Mouse (Mus musculus) midbrain, embryonic 15.5 days (tissue): ENCODE results near the gene Hist1h4d. TPM values are rescaled to one million over a fixed set of nuclear protein-coding genes. Genes with fewer than 3 reads are reported as not detected.
"Not testable (repeated sequence)": the region's sequence is repeated elsewhere in the genome, so short reads cannot be mapped to it uniquely, and the experiment has no call there.

Source experiments
- ATAC-seq: fragments of 200-750 bp; cut with Nextera tagmentation; replicated peaks from 2 replicates; pipeline ENCODE4 v1.8.0; 2017; ENCODE audit warnings: moderate TSS enrichment
- H3K27ac ChIP-seq: fragments of 300-500 bp; sonication (generic); 2 replicates; pipeline ENCODE4 v1.5.1; 2015; ENCODE audit warnings: mild to moderate bottlenecking, inconsistent platforms
- H3K27me3 ChIP-seq: fragments of 300-500 bp; sonication (generic); replicated peaks from 2 replicates; pipeline ENCODE4 v1.6.1; 2015; ENCODE audit warnings: inconsistent platforms
- H3K36me3 ChIP-seq: fragments of 300-500 bp; sonication (generic); replicated peaks from 2 replicates; pipeline ENCODE4 v1.6.1; 2015; ENCODE audit warnings: inconsistent platforms
- H3K4me1 ChIP-seq: fragments of 300-500 bp; sonication (generic); 2 replicates; pipeline ENCODE4 v1.6.1; 2015; ENCODE audit warnings: inconsistent platforms
- H3K4me2 ChIP-seq: fragments of 300-500 bp; sonication (generic); 2 replicates; pipeline ENCODE4 v1.6.1; 2015; ENCODE audit warnings: inconsistent platforms, mild to moderate bottlenecking, moderate library complexity
- H3K4me3 ChIP-seq: fragments of 300-500 bp; sonication (generic); 2 replicates; pipeline ENCODE4 v1.5.1; 2015; ENCODE audit warnings: mild to moderate bottlenecking, inconsistent platforms
- H3K9ac ChIP-seq: fragments of 300-500 bp; sonication (generic); 2 replicates; pipeline ENCODE4 v1.6.1; 2015; ENCODE audit warnings: mild to moderate bottlenecking, inconsistent platforms
- H3K9me3 ChIP-seq: fragments of 300-500 bp; sonication (generic); 2 replicates; pipeline ENCODE4 v1.6.1; 2016; ENCODE audit warnings: inconsistent platforms
- WGBS: fragments of 180-500 bp; shearing (Covaris S2); methylation state at CpG from one replicate; pipeline ENCODE4 v1.1.7; 2015; ENCODE audit warnings: mixed read lengths; 5-methylcytosine and 5-hydroxymethylcytosine counted together
- polyA plus RNA-seq: library from polyadenylated mRNA; unstranded; fragments of >200 nt; fragmentation: Nextera tagmentation; extraction: Ambion mirVana; gene quantifications from 2 replicates; pipeline ENCODE4 v1.2.1, GENCODE M21; 2015

Hist1h4d gene
- polyA plus RNA-seq, 1 experiment from 2014 or later: 34.2 TPM

GRCm38 (mm10) chr13:23541497-23541896 is 39.9 kb upstream of the Hist1h4d start:
- no peak overlapping the region for H3K4me3 ChIP-seq
- H3K27me3 ChIP-seq: no peaks in the 10 kb centered on the region
- H3K27ac ChIP-seq: no peak overlapping the region
- H3K36me3 ChIP-seq: no peaks in the 10 kb centered on the region
- H3K4me2 ChIP-seq: no peak overlapping the region
- ATAC-seq: no peak
- H3K4me1 ChIP-seq: peaks cover 5% of the 10 kb centered on the region
- H3K9me3 ChIP-seq: no peaks in the 10 kb centered on the region
- WGBS: 88% methylated on average over 3 of the region's 3 CpGs
- no peak overlapping the region for H3K9ac ChIP-seq

GRCm38 (mm10) chr13:23542225-23542980 is 39.0 kb upstream of the Hist1h4d start:
- 5% methylated on average over 3 of the region's 3 CpGs for WGBS
- H3K27me3 ChIP-seq, H3K4me1 ChIP-seq, ATAC-seq, H3K36me3 ChIP-seq, H3K9me3 ChIP-seq: not testable (repeated sequence)
- peak overlapping the region; percentile 41 for H3K9ac ChIP-seq
- H3K4me3 ChIP-seq: peak overlapping the region; percentile 45
- H3K27ac ChIP-seq: peak overlapping the region; percentile 72; the same call in 1 of the 2 replicates
- H3K4me2 ChIP-seq: peak overlapping the region; percentile 86

- peak; percentile 88 for ATAC-seq
- WGBS: under 1% methylated on average over 32 of the region's 42 CpGs
- not testable (repeated sequence) for H3K9me3 ChIP-seq, H3K27me3 ChIP-seq, H3K36me3 ChIP-seq, H3K4me1 ChIP-seq
- Histone ChIP-seq H3K9ac (peak within 1 kb of the TSS; percentile 58), H3K4me2 (peak within 1 kb of the TSS; percentile 86), H3K27ac (peak within 1 kb of the TSS; percentile 91), H3K4me3 (peak within 1 kb of the TSS; percentile 52)
Measured at GRCm38 (mm10) chr13:23542999-23543607, 38.3 kb upstream of the Hist1h4d start, which contains the start of gene Hist1h2bh. Gene Hist1h2bh (minus strand): TSS chr13:23543392.

GRCm38 (mm10) chr13:23543965-23544786 is 37.2 kb upstream of the Hist1h4d start, which contains the start of gene Hist1h3f:
Gene Hist1h3f (plus strand): TSS chr13:23544052.
- peak within 1 kb of the TSS; percentile 52 for H3K4me3 ChIP-seq
- 1% methylated on average over 31 of the region's 45 CpGs for WGBS
- peak within 1 kb of the TSS; percentile 86 for H3K4me2 ChIP-seq
- no peaks in the 10 kb centered on the region for H3K36me3 ChIP-seq
- peak within 1 kb of the TSS; percentile 58 for H3K9ac ChIP-seq
- no peaks in the 10 kb centered on the region for H3K9me3 ChIP-seq
- H3K4me1 ChIP-seq: peaks cover 5% of the 10 kb centered on the region
- peak; percentile 97 for ATAC-seq
- no peaks in the 10 kb centered on the region for H3K27me3 ChIP-seq
- H3K27ac ChIP-seq: peak within 1 kb of the TSS; percentile 91

- H3K4me2 ChIP-seq: peak overlapping the region; percentile 86
- peak overlapping the region; percentile 91 for H3K27ac ChIP-seq
- not testable (repeated sequence) for H3K27me3 ChIP-seq, H3K36me3 ChIP-seq, H3K9me3 ChIP-seq, H3K4me1 ChIP-seq
- WGBS: 0% methylated on average over 14 of the region's 14 CpGs
- H3K4me3 ChIP-seq: peak overlapping the region; percentile 52
- H3K9ac ChIP-seq: 0 out of 2 replicates have a peak overlapping the region, but pooled peaks have one; percentile 37
- peak; percentile 56 for ATAC-seq
Measured at GRCm38 (mm10) chr13:23544787-23545120, 36.6 kb upstream of the Hist1h4d start.

- no peak overlapping the region for H3K27ac ChIP-seq
- 85% methylated on average over 5 of the region's 5 CpGs for WGBS
- ATAC-seq: no peak
- H3K4me2 ChIP-seq: no peak overlapping the region
- H3K4me3 ChIP-seq: no peak overlapping the region
- H3K9ac ChIP-seq: no peak overlapping the region
- H3K4me1 ChIP-seq: peaks cover 13% of the 10 kb centered on the region
- H3K9me3 ChIP-seq: no peaks in the 10 kb centered on the region
- no peaks in the 10 kb centered on the region for H3K27me3 ChIP-seq
- H3K36me3 ChIP-seq: no peaks in the 10 kb centered on the region
Measured at GRCm38 (mm10) chr13:23546694-23547093, 34.7 kb upstream of the Hist1h4d start.

GRCm38 (mm10) chr13:23550761-23551145 is 30.6 kb upstream of the Hist1h4d start:
- Histone ChIP-seq H3K4me2 (peak overlapping the region; percentile 62), H3K36me3 (no peaks in the 10 kb centered on the region), H3K4me1 (peaks cover 28% of the 10 kb centered on the region), H3K27ac (peak overlapping the region; percentile 81), H3K27me3 (no peaks in the 10 kb centered on the region), H3K4me3 (peak overlapping the region; percentile 42), H3K9ac (peak overlapping the region; percentile 55), H3K9me3 (no peaks in the 10 kb centered on the region)
- WGBS: 9% methylated on average over 3 of the region's 3 CpGs
- ATAC-seq: no peak

GRCm38 (mm10) chr13:23551146-23551834 is 30.1 kb upstream of the Hist1h4d start, which contains the start of gene Hist1h4f:
Gene Hist1h4f (minus strand): TSS chr13:23551648.
- Histone ChIP-seq H3K4me3 (peak within 1 kb of the TSS; percentile 42), H3K4me2 (peak within 1 kb of the TSS; percentile 62), H3K9ac (peak within 1 kb of the TSS; percentile 55), H3K4me1 (peaks cover 28% of the 10 kb centered on the region), H3K27ac (peak within 1 kb of the TSS; percentile 81)
- peak; percentile 91 for ATAC-seq
- H3K36me3 ChIP-seq, H3K9me3 ChIP-seq, H3K27me3 ChIP-seq: not testable (repeated sequence)
- WGBS: under 1% methylated on average over 47 of the region's 47 CpGs

GRCm38 (mm10) chr13:23551931-23552914 is 29.2 kb upstream of the Hist1h4d start:
- Histone ChIP-seq H3K36me3 (no peaks in the 10 kb centered on the region), H3K9ac (no peak overlapping the region), H3K9me3 (no peaks in the 10 kb centered on the region), H3K4me2 (peak overlapping the region; percentile 62), H3K27me3 (no peaks in the 10 kb centered on the region), H3K4me3 (peak overlapping the region; percentile 42), H3K27ac (peak overlapping the region; percentile 81), H3K4me1 (peaks cover 34% of the 10 kb centered on the region)
- no peak for ATAC-seq
- 51% methylated on average over 8 of the region's 8 CpGs for WGBS

GRCm38 (mm10) chr13:23552962-23553361 is 28.4 kb upstream of the Hist1h4d start, which contains the start of gene Hist1h1d:
Gene Hist1h1d (plus strand): TSS chr13:23553262.
- Histone ChIP-seq H3K4me2 (peak within 1 kb of the TSS; percentile 99; the same call in 1 of the 2 replicates), H3K36me3 (no peaks in the 10 kb centered on the region), H3K9ac (no peak within 1 kb of the TSS), H3K4me1 (peaks cover 34% of the 10 kb centered on the region), H3K9me3 (no peaks in the 10 kb centered on the region), H3K27me3 (no peaks in the 10 kb centered on the region), H3K4me3 (no peak within 1 kb of the TSS), H3K27ac (peak within 1 kb of the TSS; percentile 85; the same call in 1 of the 2 replicates)
- no peak for ATAC-seq

GRCm38 (mm10) chr13:23554393-23554792 is 27.0 kb upstream of the Hist1h4d start:
- H3K4me2 ChIP-seq: peak overlapping the region; percentile 99
- H3K9ac ChIP-seq: peak overlapping the region; percentile 53; the same call in 1 of the 2 replicates
- no peaks in the 10 kb centered on the region for H3K36me3 ChIP-seq
- peaks cover 34% of the 10 kb centered on the region for H3K4me1 ChIP-seq
- no peaks in the 10 kb centered on the region for H3K9me3 ChIP-seq
- peak overlapping the region; percentile 51 for H3K4me3 ChIP-seq
- 25% methylated on average over 9 of the region's 9 CpGs for WGBS
- peak overlapping the region; percentile 85 for H3K27ac ChIP-seq
- no peak for ATAC-seq
- no peaks in the 10 kb centered on the region for H3K27me3 ChIP-seq
